Mouse (Mus musculus) megakaryocyte-erythroid progenitor cell, adult 5 weeks (primary cell): Measurements from ENCODE around the gene Hoxd9. TPM values are rescaled to one million over a fixed set of nuclear protein-coding genes. Genes with fewer than 3 reads are reported as not detected.

Experiments
- polyA plus RNA-seq: library from polyadenylated mRNA; stranded (reverse); fragments of >175 nt; gene quantifications from 2 replicates; pipeline ENCODE4 v1.2.3, GENCODE M21; 2012

The Hoxd9 gene
- polyA plus RNA-seq = not detected in 2 replicates

DNA sequence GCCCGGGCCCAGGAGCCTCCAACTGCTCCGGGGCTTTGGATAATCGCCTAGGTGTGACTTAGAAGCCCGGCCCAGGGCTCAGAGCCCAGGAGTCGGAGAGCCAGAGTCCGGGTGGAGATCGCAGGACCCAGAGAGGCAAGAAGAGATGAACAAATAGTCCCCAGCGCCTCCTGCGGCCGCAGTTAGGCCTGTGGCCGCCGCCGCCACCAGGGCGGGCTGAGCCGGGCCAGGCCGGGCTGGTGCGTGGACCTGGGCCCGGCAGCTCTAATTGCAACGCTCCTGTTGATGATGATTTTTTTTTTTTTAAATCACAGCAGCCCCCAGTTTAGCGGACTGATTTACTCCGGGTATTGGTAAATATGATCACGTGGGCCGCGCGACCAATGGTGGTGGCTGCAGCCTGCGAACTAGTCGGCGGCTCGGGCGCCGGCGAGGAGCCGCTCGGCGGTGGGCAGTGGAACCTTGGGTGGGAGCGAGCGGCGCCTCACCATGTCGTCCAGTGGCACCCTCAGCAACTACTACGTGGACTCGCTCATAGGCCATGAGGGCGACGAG lies at the start of gene Hoxd9:
Gene Hoxd9, plus strand, starts transcription at position 161 of the 555 bp plus-strand sequence.

DNA sequence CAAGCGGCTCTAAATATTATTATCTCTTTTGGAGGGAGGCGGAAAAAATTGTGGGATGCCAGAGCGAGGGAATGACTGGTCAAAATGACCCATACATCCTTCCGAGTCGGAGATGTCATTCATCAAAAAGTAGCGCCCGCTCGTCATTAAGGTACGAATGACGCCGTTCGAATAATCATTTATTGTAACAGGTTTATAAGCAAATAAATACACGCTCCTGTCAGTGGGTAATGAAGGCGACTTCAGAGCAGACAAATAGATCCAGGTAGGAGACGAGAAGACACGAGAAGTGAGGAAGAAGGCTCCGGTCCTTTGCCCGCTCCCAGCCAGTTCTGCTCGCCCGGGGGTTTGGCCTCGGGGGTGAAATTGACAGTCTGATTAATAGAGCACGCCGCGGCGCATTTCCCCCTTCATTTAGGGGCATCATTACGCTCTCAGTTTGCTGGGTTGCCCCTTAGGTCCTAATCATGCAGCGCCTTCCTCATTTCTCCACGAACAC lies 38.0 kb upstream of the Hoxd9 start, which contains the start of gene Evx2:
Gene Evx2, minus strand, starts transcription at position 51 of the 499 bp plus-strand sequence.

DNA sequence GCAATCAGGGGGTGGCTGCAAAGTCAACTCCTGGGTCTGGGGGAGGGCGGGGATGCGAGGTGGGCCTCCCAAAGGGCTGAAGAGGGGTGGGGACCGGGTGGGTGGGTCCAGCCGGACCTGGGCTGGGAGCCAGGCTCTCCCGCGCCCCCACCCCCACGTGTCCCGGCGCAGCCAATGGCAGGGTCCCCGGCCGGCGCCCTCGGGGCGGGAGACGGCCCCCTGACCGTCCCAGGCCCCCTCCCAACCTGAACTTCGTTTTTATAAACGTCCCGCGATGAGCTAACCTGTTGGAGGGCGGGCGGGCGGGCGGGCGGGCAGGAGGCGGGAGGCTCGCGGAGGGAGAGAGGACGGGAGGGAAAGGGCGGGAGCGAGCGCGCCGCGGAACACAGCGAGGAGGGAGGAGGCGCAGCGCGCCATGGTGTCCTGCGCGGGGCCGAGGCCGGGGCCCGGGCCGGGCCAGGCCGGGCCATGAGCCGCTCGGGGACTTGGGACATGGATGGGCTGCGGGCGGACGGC lies 29.6 kb upstream of the Hoxd9 start, which contains the start of gene Hoxd13:
Gene Hoxd13, plus strand, starts transcription at position 469 of the 516 bp plus-strand sequence.

DNA sequence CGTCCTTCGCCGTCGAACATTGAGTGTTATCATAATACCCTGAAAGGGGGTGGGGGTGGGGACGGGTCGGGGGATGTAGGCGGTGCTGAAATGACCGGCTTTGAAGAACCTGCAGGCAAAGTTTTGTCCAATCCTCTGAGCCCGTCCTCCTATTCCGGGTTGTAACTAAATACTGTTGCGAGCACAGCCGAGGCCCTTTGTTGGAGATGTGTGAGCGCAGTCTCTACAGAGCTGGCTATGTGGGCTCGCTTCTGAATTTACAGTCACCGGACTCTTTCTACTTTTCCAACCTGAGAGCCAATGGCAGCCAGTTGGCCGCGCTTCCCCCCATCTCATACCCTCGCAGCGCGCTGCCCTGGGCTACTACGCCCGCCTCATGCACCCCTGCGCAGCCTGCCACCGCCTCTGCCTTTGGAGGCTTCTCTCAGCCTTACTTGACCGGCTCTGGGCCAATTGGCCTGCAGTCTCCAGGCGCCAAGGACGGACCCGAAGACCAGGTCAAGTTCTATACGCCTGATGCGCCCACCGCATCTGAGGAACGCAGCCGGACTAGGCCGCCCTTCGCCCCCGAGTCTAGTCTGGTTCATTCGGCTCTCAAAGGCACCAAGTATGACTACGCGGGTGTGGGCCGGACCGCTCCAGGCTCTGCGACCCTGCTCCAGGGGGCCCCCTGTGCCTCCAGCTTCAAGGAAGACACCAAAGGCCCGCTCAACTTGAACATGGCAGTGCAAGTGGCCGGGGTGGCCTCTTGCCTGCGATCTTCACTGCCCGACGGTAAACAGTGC lies 22.5 kb upstream of the Hoxd9 start, which contains the start of gene Hoxd12:
Gene Hoxd12, plus strand, starts transcription at position 133 of the 785 bp plus-strand sequence.

GRCm38 (mm10) chr2:74678891-74679595 lies 18.5 kb upstream of the Hoxd9 start, which contains the start of gene Hoxd11:
Gene Hoxd11 (plus strand): TSS chr2:74679557.

GRCm38 (mm10) chr2:74691022-74691951 lies 6.2 kb upstream of the Hoxd9 start, which contains the start of gene Hoxd10:
Gene Hoxd10 (plus strand): TSS chr2:74691924.

GRCm38 (mm10) chr2:74704393-74704998 lies 7.0 kb downstream of the Hoxd9 start, which contains the start of gene Hoxd8:
Gene Hoxd8 (plus strand): TSS chr2:74704615.

GRCm38 (mm10) chr2:74711721-74712621 lies 14.4 kb downstream of the Hoxd9 start, which contains the start of the genes Hoxd3 and Hoxd4:
Gene Hoxd3 (plus strand): TSS chr2:74711927.
Gene Hoxd4 (plus strand): TSS chr2:74711929.

DNA sequence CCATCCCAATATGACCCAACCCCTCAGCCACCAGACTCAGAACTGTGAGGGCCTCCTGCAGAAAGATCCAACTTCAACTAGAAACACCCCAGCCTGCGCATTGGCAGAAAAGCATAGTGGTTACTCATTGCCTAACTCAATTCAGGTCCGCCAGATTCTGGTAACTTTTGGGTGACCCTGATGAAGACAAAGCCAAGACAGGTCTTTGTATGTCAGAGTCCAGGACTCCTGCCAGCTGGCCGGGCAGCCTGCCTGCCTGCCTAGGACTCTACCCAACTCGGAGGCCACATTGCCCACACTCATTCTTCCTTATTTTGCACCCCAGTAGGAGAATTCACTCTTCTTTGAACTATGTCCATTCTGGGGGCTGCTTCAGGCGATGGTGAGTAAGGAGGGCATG lies 29.0 kb downstream of the Hoxd9 start, which contains the start of gene Gm28230:
Gene Gm28230, plus strand, starts transcription at position 178 of the 400 bp plus-strand sequence.

Other genes starting within 250 kb of the Hoxd9 start
- 8.6 and 9.0 TPM in 2 replicates for gene Lnpk, start 118.3 kb upstream of the Hoxd9 start, polyA plus RNA-seq
- gene Evx2, start 38.2 kb upstream of the Hoxd9 start, polyA plus RNA-seq = not detected in 2 replicates
- gene Hoxd13, start 29.4 kb upstream of the Hoxd9 start, polyA plus RNA-seq = not detected in 2 replicates
- not detected in 2 replicates for gene Hoxd12, start 22.7 kb upstream of the Hoxd9 start, polyA plus RNA-seq
- not detected in 2 replicates for gene Hoxd11, start 18.2 kb upstream of the Hoxd9 start, polyA plus RNA-seq
- not detected in 2 replicates for gene Hoxd10, start 5.8 kb upstream of the Hoxd9 start, polyA plus RNA-seq
- 0.04 TPM in 1 of 2 replicates, not detected in the other for gene Hoxd8, start 6.9 kb downstream of the Hoxd9 start, polyA plus RNA-seq
- gene Hoxd3, start 14.2 kb downstream of the Hoxd9 start, polyA plus RNA-seq = 0.04 TPM in 1 of 2 replicates, not detected in the other
- gene Hoxd4, start 14.2 kb downstream of the Hoxd9 start, polyA plus RNA-seq = not detected in 2 replicates
- gene Gm28230, start 29.0 kb downstream of the Hoxd9 start, polyA plus RNA-seq = not detected in 2 replicates
- 0.20 TPM in 1 of 2 replicates, not detected in the other for gene Hoxd1, start 65.3 kb downstream of the Hoxd9 start, polyA plus RNA-seq
- gene Mtx2, start 128.1 kb downstream of the Hoxd9 start, polyA plus RNA-seq = 25.9 and 26.5 TPM in 2 replicates